Mouse (Mus musculus): ENCODE data around the gene Gm2663. TPM values are rescaled to one million over a fixed set of nuclear protein-coding genes. Genes with fewer than 3 reads are reported as not detected.
"Not testable (repeated sequence)": the region's sequence is repeated elsewhere in the genome, so short reads cannot be mapped to it uniquely, and the experiment has no call there.

Gene Gm2663
- 1 to 10 TPM in 2 of 3 experiments, under 1 TPM in 1; 0.75 to 5.1 (median 3.6) TPM for polyA plus RNA-seq (2017; shearing (Covaris generic))

DNA sequence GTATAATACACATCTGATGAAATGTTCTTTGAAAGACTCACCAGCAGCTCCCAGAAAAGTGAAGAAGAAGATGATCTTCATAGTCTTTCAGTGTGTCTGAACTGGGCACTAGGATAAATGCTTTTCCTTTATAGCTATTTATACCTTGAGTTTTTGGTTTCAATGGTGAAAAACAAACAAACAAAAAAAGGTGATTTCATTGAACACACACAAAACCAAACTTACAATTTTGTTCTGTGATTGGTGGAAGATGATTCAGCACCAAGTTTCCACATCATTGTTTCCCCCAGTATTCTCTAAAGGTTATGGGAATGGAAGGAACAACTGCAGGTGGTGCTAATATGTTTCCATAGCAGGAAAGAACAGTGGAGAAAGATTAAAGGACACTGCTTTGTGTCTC is at the start of gene Gm2663:
Gm2663 (minus strand) TSS at position 101 of the 400 bp plus-strand sequence.
- not testable (repeated sequence) for ATAC-seq

DNA sequence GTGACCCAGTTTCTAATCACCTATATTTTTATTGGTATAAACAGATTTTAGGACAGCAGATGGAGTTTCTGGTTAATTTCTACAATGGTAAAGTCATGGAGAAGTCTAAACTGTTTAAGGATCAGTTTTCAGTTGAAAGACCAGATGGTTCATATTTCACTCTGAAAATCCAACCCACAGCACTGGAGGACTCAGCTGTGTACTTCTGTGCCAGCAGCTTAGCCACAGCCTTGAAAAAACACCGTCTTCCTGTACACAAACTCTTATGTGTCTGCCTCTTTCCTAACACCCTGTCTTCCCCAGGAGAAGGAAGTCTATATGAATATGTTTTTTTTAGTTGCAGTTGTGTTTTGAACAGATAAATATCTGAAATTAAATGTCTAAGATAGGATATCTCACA is 49.3 kb upstream of the Gm2663 start:
- no peak for ATAC-seq

DNA sequence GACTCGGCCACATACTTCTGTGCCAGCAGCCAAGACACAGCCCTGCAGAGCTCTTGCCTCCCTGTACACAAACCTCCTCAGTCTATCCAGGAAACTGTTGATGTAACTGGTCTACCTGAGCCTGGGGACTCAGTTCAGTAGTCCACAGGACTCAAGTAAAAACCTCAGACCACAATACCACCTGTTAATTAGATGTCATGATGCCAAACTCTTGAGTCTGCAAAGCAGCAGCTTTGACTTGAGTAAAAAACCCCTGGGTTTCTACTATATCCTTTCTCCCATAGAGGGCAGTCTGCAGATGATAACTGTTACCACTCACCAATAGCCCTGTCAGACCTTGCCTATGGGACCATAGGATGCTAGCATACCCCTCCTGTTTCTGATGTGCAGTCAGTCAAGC is 48.7 kb upstream of the Gm2663 start:
- ATAC-seq: peak; percentile 56

DNA sequence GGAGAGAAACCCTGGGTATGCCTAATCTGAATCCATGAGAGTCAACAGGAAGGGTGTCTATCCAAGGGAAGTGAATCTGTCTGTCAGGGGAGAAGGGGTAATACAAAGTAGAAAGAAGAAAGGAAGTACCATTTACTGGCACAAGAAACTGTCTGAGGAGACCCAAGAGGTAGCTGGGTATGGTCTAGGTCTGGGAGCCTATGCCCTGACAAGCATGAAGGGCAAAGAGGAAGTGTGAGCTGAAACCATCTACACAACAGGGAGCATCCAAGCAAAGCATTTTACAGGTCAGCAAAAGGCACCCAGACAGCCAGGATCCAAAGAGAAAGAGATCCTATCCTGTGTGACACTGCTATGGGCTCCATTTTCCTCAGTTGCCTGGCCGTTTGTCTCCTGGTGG is 47.9 kb upstream of the Gm2663 start:
- no peak for ATAC-seq

DNA sequence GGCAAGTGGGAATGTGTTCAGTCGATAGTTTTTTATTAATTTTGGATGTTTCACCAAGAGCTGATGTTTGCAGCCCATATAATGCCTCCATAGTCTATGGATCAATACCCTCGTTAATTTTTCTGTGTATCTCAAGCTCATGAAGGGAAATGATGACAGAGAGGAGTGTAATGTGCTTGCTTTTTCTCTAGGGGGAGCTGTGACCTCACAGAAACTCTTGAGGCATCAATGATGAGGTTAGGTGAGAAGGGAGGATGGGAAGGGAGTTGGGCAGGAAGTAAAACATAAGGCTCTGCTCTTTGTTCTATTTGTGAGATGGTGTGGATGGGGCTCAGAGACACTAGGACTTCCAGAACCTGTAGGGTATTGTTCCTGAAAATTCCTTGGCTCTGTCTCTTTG is 47.3 kb upstream of the Gm2663 start:
- ATAC-seq: peak; percentile 83

DNA sequence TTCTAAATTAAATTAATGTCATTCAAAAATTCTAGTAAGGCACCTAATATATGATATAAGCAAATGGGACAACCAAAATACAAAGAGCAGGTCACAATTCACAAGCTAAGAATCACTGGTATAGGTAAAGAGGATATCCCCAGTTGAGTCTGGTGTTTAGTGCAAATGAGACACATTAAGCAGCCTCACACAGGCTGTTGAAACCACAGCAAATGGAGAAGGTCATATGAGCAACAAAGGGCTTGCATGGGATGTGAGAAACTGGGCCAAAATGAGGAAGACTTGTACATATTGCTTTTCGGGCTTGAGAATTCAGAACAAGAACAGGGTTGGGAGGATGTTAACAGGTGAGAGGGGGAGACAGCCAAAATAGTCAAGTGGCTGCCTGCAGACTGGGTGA is 45.5 kb upstream of the Gm2663 start:
- no peak for ATAC-seq

DNA sequence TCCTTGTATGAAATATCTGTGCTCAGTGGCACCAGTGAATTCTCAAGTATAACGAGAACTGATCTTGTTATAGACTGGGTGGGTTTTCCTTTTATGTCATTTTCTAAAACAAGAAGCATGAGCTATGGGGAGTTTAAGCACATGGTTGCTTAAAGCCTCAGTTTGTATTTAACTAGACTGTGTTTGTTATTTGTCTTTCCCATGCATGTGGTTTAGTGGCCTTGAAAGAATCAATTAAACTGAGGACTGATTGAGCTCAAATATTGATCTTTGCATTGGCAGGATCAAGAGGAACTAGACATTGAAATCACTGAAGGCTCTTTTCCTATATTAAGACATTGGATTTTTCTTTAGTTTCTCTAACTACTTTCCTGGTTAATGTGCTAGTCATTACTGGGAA is 45.0 kb upstream of the Gm2663 start:
- ATAC-seq: no peak

DNA sequence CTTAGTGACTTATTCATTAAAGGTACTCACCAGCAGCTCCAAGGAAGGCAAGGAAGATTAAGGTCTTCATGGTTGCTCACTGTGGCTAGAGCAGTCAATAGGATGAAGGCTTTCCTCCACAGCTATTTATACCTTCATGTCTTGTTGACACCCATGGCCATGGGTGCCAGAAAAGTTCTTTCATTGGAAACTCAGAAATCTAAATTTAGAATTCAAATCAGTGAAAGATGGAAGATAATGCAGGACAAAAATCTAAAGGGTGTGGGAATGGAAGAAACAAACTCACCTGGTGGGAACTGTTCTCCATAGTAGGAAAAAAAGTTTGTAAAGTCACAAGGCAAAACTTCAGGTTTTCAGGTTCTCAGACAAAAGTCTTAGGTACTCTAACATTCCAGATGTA is 36.1 kb upstream of the Gm2663 start, which contains the start of gene 2210010C04Rik:
2210010C04Rik (minus strand) TSS at position 101 of the 400 bp plus-strand sequence.
- no peak for ATAC-seq

DNA sequence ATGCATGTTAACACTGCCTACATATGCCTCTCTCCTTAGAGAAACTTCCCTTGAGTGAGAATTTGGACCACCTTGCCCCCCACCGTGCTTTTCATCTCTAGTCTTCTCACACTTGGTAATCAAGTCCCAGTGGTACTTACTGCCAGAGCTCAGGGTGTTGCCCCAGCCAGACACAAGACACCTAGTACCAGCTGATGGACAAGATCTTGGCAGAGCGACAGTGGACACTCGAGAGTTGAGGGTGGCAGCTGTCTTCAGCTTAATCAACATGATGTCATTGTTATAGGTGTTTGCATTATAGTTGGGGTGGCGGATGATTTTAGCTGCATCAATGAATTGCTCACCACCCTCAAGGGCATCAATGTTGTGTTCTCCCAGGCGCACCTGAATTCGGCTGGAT is 33.5 kb upstream of the Gm2663 start:
- ATAC-seq: no peak

DNA sequence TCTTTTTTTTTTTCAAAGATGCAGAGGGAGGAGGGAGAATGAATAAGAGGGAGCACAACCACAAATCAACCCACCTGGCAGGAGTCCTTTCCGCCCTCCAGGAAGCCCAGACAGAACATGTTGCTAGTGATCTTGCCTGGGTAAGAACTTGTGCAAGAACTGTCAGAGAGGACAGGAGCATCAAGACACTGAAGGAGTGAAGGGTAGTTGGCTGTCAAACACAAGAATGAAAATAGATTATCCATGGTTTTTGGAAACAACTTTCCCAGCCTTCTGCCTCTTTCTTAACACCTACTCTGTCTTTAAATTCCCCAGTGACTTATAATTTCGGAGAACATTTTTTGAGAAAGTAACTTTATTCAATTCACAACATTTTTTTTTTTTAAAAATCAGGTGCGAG is 33.0 kb upstream of the Gm2663 start:
- ATAC-seq: no peak

DNA sequence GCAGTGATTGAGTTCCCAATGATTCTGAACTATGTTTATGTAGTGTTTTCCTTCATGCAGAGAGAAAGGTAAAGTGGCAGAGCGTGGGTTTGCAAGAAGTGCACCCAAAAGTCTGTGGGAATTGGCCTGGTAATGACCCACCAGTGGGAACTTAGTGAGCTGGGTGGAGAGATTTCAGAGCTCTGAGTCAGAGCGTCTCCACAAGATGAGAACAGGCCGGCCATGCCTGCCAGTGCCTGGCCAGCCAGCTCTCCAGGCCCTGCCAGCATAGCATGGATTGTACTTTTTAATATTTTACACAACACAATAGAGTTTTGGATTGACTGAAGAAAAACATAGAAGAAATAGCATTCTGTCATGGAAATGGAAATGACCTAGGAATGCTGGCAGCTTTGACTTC is 31.5 kb upstream of the Gm2663 start:
- no peak for ATAC-seq

DNA sequence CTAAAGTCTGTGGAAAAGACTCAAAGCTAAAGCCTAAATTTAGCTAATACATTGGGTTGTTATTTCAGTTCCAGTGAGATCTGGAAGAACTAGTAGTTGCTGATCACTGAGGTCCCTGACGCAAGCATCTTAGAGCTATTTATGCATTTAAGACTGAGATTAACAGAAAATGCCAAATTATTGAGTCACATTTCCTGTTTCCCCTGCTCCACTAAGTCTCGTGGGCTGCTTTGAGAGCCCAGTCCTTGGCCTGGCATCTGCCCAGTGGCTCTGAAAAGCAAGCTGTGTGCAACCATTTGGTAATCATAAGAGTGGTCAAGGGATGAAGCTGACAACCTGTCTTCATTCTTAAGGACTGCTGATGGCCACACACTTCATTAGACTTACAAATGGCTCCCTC is 27.8 kb upstream of the Gm2663 start:
- no peak for ATAC-seq

DNA sequence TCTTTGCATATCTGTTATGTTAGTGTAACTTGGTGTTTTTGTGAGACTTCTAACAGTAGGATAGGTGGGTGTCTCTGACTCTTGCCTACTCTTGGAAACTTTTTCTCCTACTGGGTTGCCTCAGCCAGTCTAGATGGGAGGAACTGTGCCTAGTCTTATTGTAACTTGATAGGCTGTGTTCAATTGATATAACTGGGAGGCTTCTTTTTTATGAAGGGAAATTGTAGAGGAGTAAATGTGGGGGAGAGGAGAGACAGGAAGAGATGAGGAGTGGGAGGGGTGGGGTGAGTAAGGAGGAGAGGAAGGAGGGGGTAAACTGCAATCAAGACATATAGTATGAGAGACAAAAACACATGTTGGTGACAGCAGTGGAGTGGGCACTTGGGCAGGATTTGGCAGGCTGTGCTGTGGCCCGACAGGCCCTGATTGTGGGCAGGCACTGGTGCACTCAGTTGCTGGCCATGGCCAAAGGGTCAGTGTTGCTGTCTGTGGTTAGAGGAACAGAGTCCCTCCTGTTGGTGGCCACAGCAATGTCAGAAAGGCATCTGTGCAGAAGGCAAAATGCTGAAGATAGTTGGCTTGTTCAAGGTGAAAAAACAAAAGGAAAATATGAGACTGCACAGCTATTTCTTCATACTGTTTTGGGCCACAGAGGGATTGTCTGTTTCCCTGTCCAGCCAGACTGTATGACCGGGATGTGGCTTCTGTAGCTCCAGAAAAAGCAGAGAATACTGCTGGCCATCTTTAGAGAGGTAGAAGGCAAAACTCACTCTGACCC is 26.8 kb upstream of the Gm2663 start:
- peak; percentile 28 for ATAC-seq

DNA sequence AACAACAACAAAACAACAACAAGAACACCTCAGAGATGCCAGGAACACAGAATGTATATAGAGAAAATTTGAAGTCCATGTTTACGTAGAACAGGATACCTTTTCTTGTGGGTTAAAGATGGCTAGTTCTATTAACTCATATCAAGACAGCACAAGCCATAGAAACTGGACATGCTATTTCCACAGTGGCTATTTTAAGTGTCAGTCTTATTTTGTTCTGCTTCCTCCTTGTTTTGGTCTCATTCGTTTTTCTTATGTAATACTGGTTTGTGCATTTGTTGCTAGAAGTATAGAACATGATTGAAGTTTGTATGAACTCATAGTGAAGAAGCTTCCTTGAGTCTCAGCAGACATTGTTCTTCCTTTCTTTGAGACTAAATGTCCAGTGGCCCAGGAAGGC is 19.9 kb upstream of the Gm2663 start:
- no peak for ATAC-seq

DNA sequence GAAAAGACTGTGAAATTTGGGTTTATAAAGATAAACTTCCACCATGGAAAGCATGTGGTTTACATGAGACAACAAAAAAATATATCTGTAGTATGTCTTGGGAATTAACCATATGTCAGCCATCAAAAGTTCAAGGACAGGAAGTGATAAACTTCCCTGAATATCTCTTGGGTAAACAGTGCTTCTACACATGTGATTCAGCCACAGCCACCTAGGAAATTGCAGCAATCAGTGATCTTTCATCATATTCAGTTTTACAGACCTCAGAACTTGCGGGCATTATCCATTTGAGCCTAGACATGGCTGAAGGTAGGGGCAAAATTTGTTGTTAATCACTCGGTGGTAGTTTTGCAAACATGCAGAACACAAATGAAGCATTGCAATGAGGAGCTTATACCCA is 19.4 kb upstream of the Gm2663 start:
- no peak for ATAC-seq

DNA sequence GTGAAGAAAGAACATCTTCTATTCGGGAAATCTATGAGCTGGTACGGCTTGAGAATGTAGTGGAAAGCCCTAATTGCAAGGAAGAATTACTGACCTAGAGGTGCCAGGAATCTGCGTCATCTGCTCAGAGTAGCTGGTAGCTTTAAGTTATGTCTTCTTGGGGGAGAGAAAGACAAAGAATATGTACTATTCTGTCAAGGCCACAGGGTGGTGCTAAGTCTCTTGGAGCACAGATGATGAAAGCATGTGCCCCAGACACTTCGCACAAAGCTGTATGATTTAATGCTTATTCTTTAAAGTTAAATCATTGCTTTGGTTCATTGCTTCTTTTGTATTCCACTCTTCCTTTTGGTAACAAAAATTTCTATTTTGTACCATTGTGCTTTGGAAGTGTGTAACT is 15.8 kb upstream of the Gm2663 start:
- no peak for ATAC-seq

DNA sequence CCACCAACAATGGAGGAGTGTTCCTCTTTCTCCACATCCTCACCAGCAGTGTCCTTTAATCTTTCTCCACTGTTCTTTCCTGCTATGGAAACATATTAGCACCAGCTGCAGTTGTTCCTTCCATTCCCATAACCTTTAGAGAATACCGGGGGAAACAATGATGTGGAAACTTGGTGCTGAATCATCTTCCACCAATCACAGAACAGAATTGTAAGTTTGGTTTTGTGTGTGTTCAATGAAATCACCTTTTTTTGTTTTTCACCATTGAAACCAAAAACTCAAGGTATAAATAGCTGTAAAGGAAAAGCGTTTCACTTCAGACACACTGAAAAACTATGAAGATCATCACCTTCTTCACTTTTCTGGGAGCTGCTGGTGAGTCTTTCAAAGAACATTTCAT is 34.8 kb downstream of the Gm2663 start, which contains the start of gene 1810009J06Rik:
1810009J06Rik (plus strand) TSS at position 301 of the 400 bp plus-strand sequence.
- ATAC-seq: not testable (repeated sequence)

DNA sequence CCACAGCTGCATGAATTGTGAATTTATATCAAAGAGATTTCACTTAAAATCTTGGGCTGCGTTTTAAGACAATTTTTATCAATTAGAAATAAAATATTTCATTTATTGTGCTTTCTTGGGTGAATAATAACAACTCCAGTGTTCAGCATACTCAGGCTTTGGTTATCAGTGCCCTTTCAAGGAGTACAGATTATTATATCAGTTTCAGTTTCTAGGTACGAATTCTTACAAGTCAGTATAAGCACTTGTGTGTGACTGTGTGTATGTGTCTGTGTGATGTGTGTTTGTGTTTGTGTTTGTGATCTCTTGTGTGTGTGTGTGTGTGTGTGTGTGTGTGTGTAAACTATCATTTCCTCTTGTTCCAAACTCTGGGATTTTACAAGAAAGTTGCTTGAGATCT is 45.6 kb downstream of the Gm2663 start:
- no peak for ATAC-seq

DNA sequence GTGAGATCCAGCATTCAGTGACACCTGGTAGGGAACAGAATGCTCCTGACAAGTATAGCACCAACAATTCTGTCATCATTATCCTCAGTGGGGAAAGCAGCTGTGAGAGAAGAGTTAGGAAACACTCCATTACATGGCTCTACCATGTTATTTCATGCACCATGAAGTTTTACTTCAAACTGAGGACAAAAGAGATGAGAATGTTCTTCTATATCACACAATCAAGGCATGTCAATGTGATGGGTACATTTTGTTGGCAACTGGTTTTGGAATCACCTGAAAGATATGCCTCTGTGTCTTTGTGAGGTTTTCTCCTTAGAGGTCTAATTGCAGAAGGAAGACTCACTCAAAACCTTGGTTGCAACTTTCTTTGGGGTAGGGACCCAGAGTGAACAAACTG is 47.5 kb downstream of the Gm2663 start, which contains the start of gene Gm4744:
Gm4744 (minus strand) TSS at position 101 of the 400 bp plus-strand sequence.
- no peak for ATAC-seq

Other genes starting within 250 kb of the Gm2663 start
- under 1 TPM; 0.50 to 0.71 (median 0.66) TPM for gene Moxd2, start 112.0 kb downstream of the Gm2663 start, polyA plus RNA-seq (2017; shearing (Covaris generic))
- not detected for gene Prss58, start 99.1 kb downstream of the Gm2663 start, polyA plus RNA-seq (2017; shearing (Covaris generic))
- not detected for gene 1700074P13Rik, start 58.9 kb downstream of the Gm2663 start, polyA plus RNA-seq (2017; shearing (Covaris generic))
- not detected for gene Gm4744, start 47.6 kb downstream of the Gm2663 start, polyA plus RNA-seq (2017; shearing (Covaris generic))
- gene 1810009J06Rik, start 34.7 kb downstream of the Gm2663 start, polyA plus RNA-seq (2017; shearing (Covaris generic)): not detected
- under 1 TPM; 0.26 to 0.33 (median 0.31) TPM for gene 2210010C04Rik, start 36.0 kb upstream of the Gm2663 start, polyA plus RNA-seq (2017; shearing (Covaris generic))

Measured in inflammation-experienced regulatory T-cells, adult 6 months (primary cell).